ENCODE assay signal across 13 mouse cellular contexts in the genomic region with DNA sequence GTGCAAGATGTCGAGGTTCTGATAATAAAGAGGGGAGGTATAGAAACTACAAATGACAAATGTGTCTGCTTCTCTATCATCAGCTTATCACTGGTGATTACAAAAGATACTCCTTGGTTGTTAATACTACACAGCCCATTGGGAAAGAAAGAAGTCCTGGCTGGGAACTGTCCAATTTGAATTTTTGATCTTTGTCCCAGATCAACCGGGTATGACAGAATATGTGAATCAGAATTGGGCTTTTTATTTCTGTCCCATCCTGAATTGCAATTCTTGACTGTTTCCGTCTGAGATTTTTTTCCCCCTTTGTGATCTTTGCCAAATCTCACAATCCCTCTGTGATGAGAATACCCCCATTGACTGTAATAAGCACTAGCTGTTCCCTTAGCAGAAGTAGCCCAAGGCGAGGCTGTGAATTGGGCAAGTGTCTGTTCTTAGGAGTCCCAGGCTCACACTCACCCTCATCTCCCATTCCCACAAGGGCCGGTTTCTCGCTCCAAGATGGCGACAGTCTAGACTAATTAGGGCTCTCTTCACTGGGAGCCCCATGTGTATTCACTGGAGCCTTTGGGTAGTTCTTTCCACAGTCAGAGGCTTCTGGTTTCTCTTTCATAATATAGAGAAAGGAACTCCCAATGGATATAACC. TPM values are rescaled to one million over a fixed set of nuclear protein-coding genes. Genes with fewer than 3 reads are reported as not detected.
A peak's percentile ranks its signal among the peaks of the same experiment; 100 is the strongest.
DNase-seq lines count a peak whose midpoint lies in the region; ATAC-seq lines count a peak whose summit lies in the region.
"Had no signal": no experiment of that assay in that cellular context is flagged by ENCODE, and none has a peak within 500 bp of the region (broad histone marks: within the 10 kb centered on the region; RNA-seq: fewer than 3 reads in every experiment).

No protein-coding gene starts in this region.

- H3K4me1 ChIP-seq in heart, embryonic 11.5 days (ENCODE audit: control insufficient read depth, insufficient read depth, low read length) = no peaks in the 10 kb centered on the region
- no peaks in the 10 kb centered on the region for H3K4me1 ChIP-seq in brown adipose tissue, adult 24 weeks (ENCODE audit: control insufficient read depth, insufficient read depth, insufficient read length, low read length)
- peaks cover 21% of the 10 kb centered on the region for H3K4me1 ChIP-seq in hindbrain, embryonic 14.5 days (replicated peaks; ENCODE audit: control insufficient read depth, insufficient read depth, low read length)
- peaks cover 26% of the 10 kb centered on the region for H3K4me1 ChIP-seq in neural tube, embryonic 13.5 days (replicated peaks)
- peaks cover 5% of the 10 kb centered on the region; the same call in 1 of the 2 replicates for H3K4me1 ChIP-seq in kidney, embryonic 14.5 days (ENCODE audit: control insufficient read depth, insufficient read depth, low read length)

- ATAC-seq in heart, embryonic 11.5 days (replicated peaks; ENCODE audit: insufficient number of reproducible peaks, low FRiP score, low TSS enrichment) = no peak
- ATAC-seq in hindbrain, embryonic 14.5 days (ENCODE audit: low FRiP score) = no peak
- ATAC-seq in neural tube, embryonic 13.5 days (ENCODE audit: low read depth) = no peak
- no peak for ATAC-seq in kidney, embryonic 14.5 days (ENCODE audit: low FRiP score, low TSS enrichment)
- ATAC-seq: intestine, postnatal 0 days had no signal

- H3K27ac ChIP-seq in heart, embryonic 11.5 days (ENCODE audit: low read depth, low read length) = no peak overlapping the region
- 0 out of 2 replicates have a peak overlapping the region, but pooled peaks have one; percentile 14 for H3K27ac ChIP-seq in brown adipose tissue, adult 24 weeks (replicated peaks; ENCODE audit: low read depth, low read length)
- H3K27ac ChIP-seq in hindbrain, embryonic 14.5 days = peak overlapping the region; percentile 85
- H3K27ac ChIP-seq in neural tube, embryonic 13.5 days (replicated peaks) = peak overlapping the region; percentile 89
- H3K27ac ChIP-seq in kidney, embryonic 14.5 days (ENCODE audit: low read depth, low read length) = no peak overlapping the region

- H3K4me2 ChIP-seq in heart, embryonic 11.5 days = no peak overlapping the region
- H3K4me2 ChIP-seq in hindbrain, embryonic 14.5 days (replicated peaks) = peak overlapping the region; percentile 45
- H3K4me2 ChIP-seq in neural tube, embryonic 13.5 days = peak overlapping the region; percentile 47
- H3K4me2 ChIP-seq in kidney, embryonic 14.5 days (replicated peaks; ENCODE audit: low read depth, low read length) = no peak overlapping the region
- H3K4me2 ChIP-seq: liver, embryonic 11.5 days had no signal

- no peak overlapping the region for H3K4me3 ChIP-seq in heart, embryonic 11.5 days (ENCODE audit: low read depth, low read length)
- no peak overlapping the region for H3K4me3 ChIP-seq in brown adipose tissue, adult 24 weeks (ENCODE audit: insufficient read depth, low read depth, low read length)
- no peak overlapping the region for H3K4me3 ChIP-seq in hindbrain, embryonic 14.5 days (replicated peaks; ENCODE audit: low read length)
- H3K4me3 ChIP-seq in neural tube, embryonic 13.5 days = no peak overlapping the region
- no peak overlapping the region for H3K4me3 ChIP-seq in kidney, embryonic 14.5 days (ENCODE audit: low read length)
- H3K4me3 ChIP-seq: erythroblast, embryonic 14.5 days had no signal

- WGBS in heart, embryonic 11.5 days (ENCODE audit: insufficient replicate concordance) = 74% methylated on average over 7 of the region's 7 CpGs
- 45% methylated on average over 7 of the region's 7 CpGs for WGBS in hindbrain, embryonic 14.5 days
- WGBS in neural tube, embryonic 13.5 days = 70% methylated on average over 7 of the region's 7 CpGs
- WGBS in kidney, embryonic 14.5 days = 81% methylated on average over 7 of the region's 7 CpGs

- peak; percentile 22 for DNase-seq in heart, adult 8-10 months (ENCODE audit: low spot score)
- DNase-seq in hindbrain, embryonic 14.5 days (ENCODE audit: low spot score) = no peak
- no peak for DNase-seq in kidney, adult 8-10 months
- DNase-seq: cerebellum, adult 11 months; gastrocnemius, postnatal 14 days; heart, postnatal 14 days had no signal

- H3K9me3 ChIP-seq in heart, embryonic 11.5 days (replicated peaks; ENCODE audit: control insufficient read depth, low read length) = no peaks in the 10 kb centered on the region
- 0 out of 2 replicates have a peak, but pooled peaks cover 7% of the 10 kb centered on the region for H3K9me3 ChIP-seq in hindbrain, embryonic 14.5 days (ENCODE audit: control insufficient read depth, low read length)
- H3K9me3 ChIP-seq in neural tube, embryonic 13.5 days = no peaks in the 10 kb centered on the region
- no peaks in the 10 kb centered on the region; the same call in 1 of the 2 replicates for H3K9me3 ChIP-seq in kidney, embryonic 14.5 days (ENCODE audit: control insufficient read depth, low read length)

- no peak overlapping the region for H3K9ac ChIP-seq in heart, embryonic 11.5 days (ENCODE audit: low read depth, low read length)
- 0 out of 2 replicates have a peak overlapping the region, but pooled peaks have one; percentile 16 for H3K9ac ChIP-seq in hindbrain, embryonic 14.5 days
- H3K9ac ChIP-seq in neural tube, embryonic 13.5 days = no peak overlapping the region
- H3K9ac ChIP-seq in kidney, embryonic 14.5 days (ENCODE audit: low read depth, low read length) = no peak overlapping the region

- no peaks in the 10 kb centered on the region for H3K27me3 ChIP-seq in heart, embryonic 11.5 days (ENCODE audit: control insufficient read depth, insufficient read depth, low read length)
- no peaks in the 10 kb centered on the region for H3K27me3 ChIP-seq in hindbrain, embryonic 14.5 days (ENCODE audit: control insufficient read depth, insufficient read depth, low read length)
- H3K27me3 ChIP-seq in neural tube, embryonic 13.5 days = no peaks in the 10 kb centered on the region
- H3K27me3 ChIP-seq in kidney, embryonic 14.5 days (ENCODE audit: control insufficient read depth, insufficient read depth, low read length) = no peaks in the 10 kb centered on the region

- no peaks in the 10 kb centered on the region for H3K36me3 ChIP-seq in heart, embryonic 11.5 days (ENCODE audit: control insufficient read depth, insufficient read depth, low read length)
- H3K36me3 ChIP-seq in hindbrain, embryonic 14.5 days (replicated peaks; ENCODE audit: control insufficient read depth, insufficient read depth) = no peaks in the 10 kb centered on the region
- H3K36me3 ChIP-seq in neural tube, embryonic 13.5 days = no peaks in the 10 kb centered on the region
- no peaks in the 10 kb centered on the region for H3K36me3 ChIP-seq in kidney, embryonic 14.5 days (ENCODE audit: control insufficient read depth, insufficient read depth, low read length)

RNA-seq across cellular contexts. Expression of gene Ptgfrn, which starts 36.2 kb away (rescaled TPM):
- 10 to 100 TPM; 17.2 to 21.1 (median 19.8) TPM for total RNA-seq in heart, adult 8-10 months (2022)
- 7.4 and 8.3 TPM in 2 replicates for polyA plus RNA-seq in heart, embryonic 11.5 days (2014; fragmentation: Nextera tagmentation; extraction: Ambion mirVana)
- polyA plus RNA-seq in brown adipose tissue, adult 24 weeks (2012; ENCODE audit: insufficient read depth, insufficient read length, missing spikeins) = 3.8 and 7.5 TPM in 2 replicates
- polyA plus RNA-seq in hindbrain, embryonic 14.5 days (2014; fragmentation: Nextera tagmentation; extraction: Ambion mirVana) = 3.6 and 3.7 TPM in 2 replicates
- 3.2 and 3.5 TPM in 2 replicates for polyA plus RNA-seq in neural tube, embryonic 13.5 days (2015; fragmentation: Nextera tagmentation; extraction: Ambion mirVana)
- polyA plus RNA-seq in kidney, embryonic 14.5 days (2014; fragmentation: Nextera tagmentation; extraction: Ambion mirVana) = 4.4 and 4.7 TPM in 2 replicates
- polyA plus RNA-seq: erythroblast, embryonic 14.5 days had no signal

Comparison
In these comparisons a context has a peak if more than half of its experiments do, and no peak if none do; other contexts are left out.
1. H3K27ac ChIP-seq: peak in brown adipose tissue, adult 24 weeks (single experiment), hindbrain, embryonic 14.5 days (single experiment) and neural tube, embryonic 13.5 days (single experiment); none in heart, embryonic 11.5 days (single experiment) and kidney, embryonic 14.5 days (single experiment).
2. H3K4me2 ChIP-seq: peak in hindbrain, embryonic 14.5 days (single experiment) and neural tube, embryonic 13.5 days (single experiment); none in heart, embryonic 11.5 days (single experiment) and kidney, embryonic 14.5 days (single experiment).